Mouse (Mus musculus): ENCODE measurements at regions not wholly inside any gene's neighbourhood (a gene's known extent, or its start where the extent isn't known, plus 50 kb on each side); places are given as distances from the start of the nearest gene placed in this dataset.

GRCm38 (mm10) chr3:52830101-52830500 lies 186.9 kb downstream of the Cog6 start:
- Histone ChIP-seq H3K9ac (ENCODE audit: low read depth, low read length) (no peak overlapping the region), H3K27ac (ENCODE audit: low read depth, low read length) (no peak overlapping the region), H3K27me3 (replicated peaks; ENCODE audit: control insufficient read depth, insufficient read depth, low read length) (no peaks in the 10 kb centered on the region), H3K36me3 (ENCODE audit: control insufficient read depth, insufficient read depth) (no peaks in the 10 kb centered on the region), H3K4me1 (replicated peaks; ENCODE audit: control insufficient read depth, insufficient read depth, low read length) (no peaks in the 10 kb centered on the region), H3K4me2 (replicated peaks; ENCODE audit: low read depth) (no peak overlapping the region), H3K4me3 (ENCODE audit: low read depth, low read length) (no peak overlapping the region), H3K9me3 (ENCODE audit: control insufficient read depth) (no peaks in the 10 kb centered on the region)
- TF ChIP-seq CTCF (IDR thresholded peaks at IDR 0.05; ENCODE audit: low read depth) = no peak
- 90% methylated on average over 3 of the region's 3 CpGs for WGBS
- no peak for ATAC-seq

- H3K4me3 ChIP-seq (ENCODE audit: low read depth, low read length) = no peak overlapping the region
- WGBS = 93% methylated on average over 6 of the region's 6 CpGs
- no peaks in the 10 kb centered on the region for H3K9me3 ChIP-seq (ENCODE audit: control insufficient read depth)
- no peak overlapping the region for H3K27ac ChIP-seq (ENCODE audit: low read depth, low read length)
- no peak overlapping the region for H3K4me2 ChIP-seq (replicated peaks; ENCODE audit: low read depth)
- no peak overlapping the region for H3K9ac ChIP-seq (ENCODE audit: low read depth, low read length)
- no peaks in the 10 kb centered on the region for H3K4me1 ChIP-seq (replicated peaks; ENCODE audit: control insufficient read depth, insufficient read depth, low read length)
- TF ChIP-seq CTCF (IDR thresholded peaks at IDR 0.05; ENCODE audit: low read depth) = no peak
- no peak for ATAC-seq
- H3K36me3 ChIP-seq (ENCODE audit: control insufficient read depth, insufficient read depth) = no peaks in the 10 kb centered on the region
- no peaks in the 10 kb centered on the region for H3K27me3 ChIP-seq (replicated peaks; ENCODE audit: control insufficient read depth, insufficient read depth, low read length)
Measured at GRCm38 (mm10) chr3:52829069-52829468, 188.0 kb downstream of the Cog6 start.

GRCm38 (mm10) chr3:52828473-52828872 lies 188.6 kb downstream of the Cog6 start:
- 46% methylated on average over 4 of the region's 4 CpGs for WGBS
- H3K27me3 ChIP-seq (replicated peaks; ENCODE audit: control insufficient read depth, insufficient read depth, low read length) = no peaks in the 10 kb centered on the region
- H3K27ac ChIP-seq (ENCODE audit: low read depth, low read length) = no peak overlapping the region
- no peaks in the 10 kb centered on the region for H3K4me1 ChIP-seq (replicated peaks; ENCODE audit: control insufficient read depth, insufficient read depth, low read length)
- H3K9ac ChIP-seq (ENCODE audit: low read depth, low read length) = no peak overlapping the region
- no peak for TF ChIP-seq CTCF (IDR thresholded peaks at IDR 0.05; ENCODE audit: low read depth)
- no peaks in the 10 kb centered on the region for H3K36me3 ChIP-seq (ENCODE audit: control insufficient read depth, insufficient read depth)
- no peak overlapping the region for H3K4me3 ChIP-seq (ENCODE audit: low read depth, low read length)
- no peak for ATAC-seq
- H3K9me3 ChIP-seq (ENCODE audit: control insufficient read depth) = no peaks in the 10 kb centered on the region
- no peak overlapping the region for H3K4me2 ChIP-seq (replicated peaks; ENCODE audit: low read depth)

DNA sequence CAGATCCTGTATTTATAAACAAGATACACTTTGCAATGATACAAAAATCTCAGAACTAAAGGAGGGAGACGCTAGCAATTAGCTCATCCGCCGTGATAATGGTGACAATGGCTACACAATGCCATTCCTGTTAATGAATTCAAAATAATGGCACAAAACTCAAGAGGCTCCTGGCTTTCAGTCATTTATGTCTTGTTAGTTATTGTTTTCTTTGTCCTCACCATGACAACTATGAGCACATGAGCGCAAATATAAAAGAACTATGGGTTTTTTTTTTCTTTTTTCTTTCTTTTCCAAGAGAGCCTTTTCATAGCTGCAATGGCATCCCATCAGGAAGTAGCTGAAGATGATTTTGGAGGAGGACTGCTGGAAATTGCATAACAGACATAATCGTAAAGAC lies 194.2 kb downstream of the Cog6 start:
- H3K9ac ChIP-seq (ENCODE audit: low read depth, low read length) = no peak overlapping the region
- H3K27ac ChIP-seq (ENCODE audit: low read depth, low read length) = no peak overlapping the region
- H3K27me3 ChIP-seq (replicated peaks; ENCODE audit: control insufficient read depth, insufficient read depth, low read length) = no peaks in the 10 kb centered on the region
- no peak overlapping the region for H3K4me3 ChIP-seq (ENCODE audit: low read depth, low read length)
- H3K4me1 ChIP-seq (replicated peaks; ENCODE audit: control insufficient read depth, insufficient read depth, low read length) = no peaks in the 10 kb centered on the region
- no peak overlapping the region for H3K4me2 ChIP-seq (replicated peaks; ENCODE audit: low read depth)
- no peak for ATAC-seq
- H3K36me3 ChIP-seq (ENCODE audit: control insufficient read depth, insufficient read depth) = no peaks in the 10 kb centered on the region
- no peak for TF ChIP-seq CTCF (IDR thresholded peaks at IDR 0.05; ENCODE audit: low read depth)
- WGBS = 85% methylated on average over 5 of the region's 5 CpGs
- no peaks in the 10 kb centered on the region for H3K9me3 ChIP-seq (ENCODE audit: control insufficient read depth)

- WGBS = 43% methylated on average over 5 of the region's 5 CpGs
- H3K27ac ChIP-seq (ENCODE audit: low read depth, low read length) = no peak overlapping the region
- ATAC-seq = no peak
Measured at GRCm38 (mm10) chr3:52821450-52821849, 195.6 kb downstream of the Cog6 start.

GRCm38 (mm10) chr3:52818401-52818800 lies 198.6 kb downstream of the Cog6 start:
- no peak for TF ChIP-seq CTCF (IDR thresholded peaks at IDR 0.05; ENCODE audit: low read depth)
- no peak for ATAC-seq
- H3K36me3 ChIP-seq (ENCODE audit: control insufficient read depth, insufficient read depth) = no peaks in the 10 kb centered on the region
- H3K9me3 ChIP-seq (ENCODE audit: control insufficient read depth) = no peaks in the 10 kb centered on the region
- H3K27ac ChIP-seq (ENCODE audit: low read depth, low read length) = no peak overlapping the region
- WGBS = 75% methylated on average over 4 of the region's 4 CpGs
- H3K4me2 ChIP-seq (replicated peaks; ENCODE audit: low read depth) = no peak overlapping the region
- H3K4me1 ChIP-seq (replicated peaks; ENCODE audit: control insufficient read depth, insufficient read depth, low read length) = no peaks in the 10 kb centered on the region
- no peak overlapping the region for H3K4me3 ChIP-seq (ENCODE audit: low read depth, low read length)
- H3K9ac ChIP-seq (ENCODE audit: low read depth, low read length) = no peak overlapping the region
- H3K27me3 ChIP-seq (replicated peaks; ENCODE audit: control insufficient read depth, insufficient read depth, low read length) = no peaks in the 10 kb centered on the region

More at GRCm38 (mm10) chr3:52821450-52821849, 195.6 kb downstream of the Cog6 start:
- Histone ChIP-seq H3K36me3 (ENCODE audit: control insufficient read depth, insufficient read depth) (no peaks in the 10 kb centered on the region), H3K4me2 (replicated peaks; ENCODE audit: low read depth) (no peak overlapping the region), H3K9me3 (ENCODE audit: control insufficient read depth) (no peaks in the 10 kb centered on the region), H3K4me3 (ENCODE audit: low read depth, low read length) (no peak overlapping the region), H3K9ac (ENCODE audit: low read depth, low read length) (no peak overlapping the region), H3K27me3 (replicated peaks; ENCODE audit: control insufficient read depth, insufficient read depth, low read length) (no peaks in the 10 kb centered on the region), H3K4me1 (replicated peaks; ENCODE audit: control insufficient read depth, insufficient read depth, low read length) (no peaks in the 10 kb centered on the region)
- TF ChIP-seq CTCF (IDR thresholded peaks at IDR 0.05; ENCODE audit: low read depth) = no peak

- TF ChIP-seq CTCF (IDR thresholded peaks at IDR 0.05; ENCODE audit: low read depth) = no peak
- Histone ChIP-seq H3K4me2 (replicated peaks; ENCODE audit: low read depth) (no peak overlapping the region), H3K9me3 (ENCODE audit: control insufficient read depth) (no peaks in the 10 kb centered on the region), H3K9ac (ENCODE audit: low read depth, low read length) (no peak overlapping the region), H3K36me3 (ENCODE audit: control insufficient read depth, insufficient read depth) (no peaks in the 10 kb centered on the region), H3K4me1 (replicated peaks; ENCODE audit: control insufficient read depth, insufficient read depth, low read length) (no peaks in the 10 kb centered on the region), H3K27me3 (replicated peaks; ENCODE audit: control insufficient read depth, insufficient read depth, low read length) (no peaks in the 10 kb centered on the region), H3K4me3 (ENCODE audit: low read depth, low read length) (no peak overlapping the region), H3K27ac (ENCODE audit: low read depth, low read length) (no peak overlapping the region)
- WGBS = 82% methylated on average over 6 of the region's 6 CpGs
- no peak for ATAC-seq
Measured at GRCm38 (mm10) chr3:52817416-52817815, 199.6 kb downstream of the Cog6 start.
